ENCODE assay signal across 9 mouse cellular contexts in the genomic region with DNA sequence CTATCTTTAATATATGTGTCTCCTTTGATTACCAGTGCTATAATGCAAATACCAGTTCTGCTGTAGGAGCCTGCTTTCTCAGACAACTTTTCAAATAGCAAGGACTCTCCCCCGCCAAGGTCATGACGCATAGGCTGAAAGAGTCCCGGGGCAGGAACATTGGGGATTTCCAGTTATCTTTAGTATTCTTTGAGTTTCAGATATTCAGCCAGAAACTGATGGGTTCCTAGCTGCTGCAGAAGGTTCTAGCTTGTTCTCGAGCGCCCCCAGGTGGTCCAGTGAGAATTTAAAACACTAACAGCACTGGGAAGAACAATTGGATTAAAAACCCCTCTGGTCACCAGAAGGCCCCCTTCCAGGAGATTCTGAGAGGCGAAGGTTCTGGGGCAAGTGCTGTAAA. TPM values are rescaled to one million over a fixed set of nuclear protein-coding genes. Genes with fewer than 3 reads are reported as not detected.
DNase-seq lines count a peak whose midpoint lies in the region; ATAC-seq and TF ChIP-seq lines count a peak whose summit lies in the region.
"Had no signal": no experiment of that assay in that cellular context is flagged by ENCODE, and none has a peak within 500 bp of the region (broad histone marks: within the 10 kb centered on the region; RNA-seq: fewer than 3 reads in every experiment).

No protein-coding gene starts in this region.

- TF ChIP-seq POLR2A in kidney, adult 2 months (IDR thresholded peaks at IDR 0.05; ENCODE audit: low read depth, low read length), result no peak
- TF ChIP-seq POLR2A in MEL (IDR thresholded peaks at IDR 0.05; ENCODE audit: control insufficient read depth in 1 of 2, insufficient read depth in 1 of 2, low read depth in 1 of 2, low read length in 2 of 2, poor library complexity in 1 of 2), result no peak

- TF ChIP-seq CTCF in kidney, adult 2 months (conservative IDR thresholded peaks at IDR 0.05; ENCODE audit: insufficient read depth, insufficient read length, low read depth, low read length), result peak; percentile 60
- peak; percentile 62 to 80 (median 76) for TF ChIP-seq CTCF in MEL (IDR thresholded peaks at IDR 0.05 in 2 of 3, conservative IDR thresholded peaks at IDR 0.05 in 1 of 3; ENCODE audit: control insufficient read depth in 1 of 3, insufficient read depth in 1 of 3, low read depth in 2 of 3, low read length in 3 of 3, poor library complexity in 1 of 3, severe bottlenecking in 1 of 3)
- TF ChIP-seq CTCF in left cerebral cortex, adult 2 months (IDR thresholded peaks at IDR 0.05), result peak; percentile 77

- TF ChIP-seq EP300 in MEL (IDR thresholded peaks at IDR 0.05; ENCODE audit: low read depth in 1 of 2, low read length in 2 of 2), result no peak

- no peaks in the 10 kb centered on the region for H3K4me1 ChIP-seq in kidney, adult 2 months (ENCODE audit: control insufficient read depth, insufficient read depth, low read length)
- H3K4me1 ChIP-seq in MEL (ENCODE audit: control insufficient read depth in 1 of 2, insufficient read depth in 2 of 2, low read length in 2 of 2), result no peaks in the 10 kb centered on the region

- 30% methylated on average over 6 of the region's 6 CpGs for WGBS in kidney, adult 2 months

- intact Hi-C loops in left cerebral cortex, adult 2 months (cut with DNase I), result no loop called here

- H3K9me3 ChIP-seq in MEL (replicated peaks; ENCODE audit: insufficient read depth, low read length), result no peaks in the 10 kb centered on the region
- H3K9me3 ChIP-seq: megakaryocyte, embryonic 14.5 days had no signal

- peak; percentile 52 for DNase-seq in kidney, adult 2 months
- no peak for DNase-seq in kidney, adult 11 months
- DNase-seq in MEL (ENCODE audit: low read depth, low spot score), result peak; percentile 71
- peak; percentile 17 for DNase-seq in c-Kit-negative CD71-positive TER-119-positive erythroid progenitor cells, embryonic 14.5 days (ENCODE audit: low read depth, low spot score)
- DNase-seq in frontal cortex, postnatal 36 days (ENCODE audit: low spot score in 2 of 2), result peak; percentile 68 to 76
- peak; percentile 57 to 72 for DNase-seq in left cerebral cortex, adult 2 months (ENCODE audit: extremely low spot score in 1 of 2, low spot score in 2 of 2)
- peak; percentile 70 for DNase-seq in urinary bladder, postnatal 14 days (ENCODE audit: low spot score)

- H3K79me2 ChIP-seq in MEL (ENCODE audit: control insufficient read depth, insufficient read depth, low read length, poor library complexity), result no peaks in the 10 kb centered on the region

- H3K4me3 ChIP-seq in kidney, adult 2 months (ENCODE audit: insufficient read depth, low read depth, low read length), result no peak overlapping the region
- no peak overlapping the region for H3K4me3 ChIP-seq in MEL (ENCODE audit: control insufficient read depth in 1 of 2, insufficient read depth in 1 of 2, low read depth in 2 of 2, low read length in 2 of 2)
- no peak overlapping the region for H3K4me3 ChIP-seq in left cerebral cortex, adult 2 months
- H3K4me3 ChIP-seq: megakaryocyte, embryonic 14.5 days had no signal

- peaks cover 5% of the 10 kb centered on the region; the same call in 1 of the 2 replicates for H3K36me3 ChIP-seq in kidney, adult 2 months (ENCODE audit: control insufficient read depth, insufficient read depth, low read length)
- H3K36me3 ChIP-seq in MEL (ENCODE audit: control insufficient read depth in 1 of 2, insufficient read depth in 2 of 2, low read length in 2 of 2), result no peaks in the 10 kb centered on the region

- H3K27me3 ChIP-seq in kidney, adult 2 months (replicated peaks; ENCODE audit: control insufficient read depth, insufficient read depth, low read length), result no peaks in the 10 kb centered on the region
- peaks cover 0 to 2% of the 10 kb centered on the region in 2 experiments; a peak in 1 of 4 replicates for H3K27me3 ChIP-seq in MEL (ENCODE audit: control insufficient read depth in 1 of 2, insufficient read depth in 2 of 2, low read length in 2 of 2)
- H3K27me3 ChIP-seq: megakaryocyte, embryonic 14.5 days had no signal

- TF ChIP-seq RAD21 in MEL (IDR thresholded peaks at IDR 0.05; ENCODE audit: low read depth, low read length), result peak; percentile 76

- no peak overlapping the region for H3K27ac ChIP-seq in kidney, adult 2 months (ENCODE audit: insufficient read depth, low read depth, low read length)
- no peak overlapping the region for H3K27ac ChIP-seq in MEL (ENCODE audit: control insufficient read depth, low read depth, low read length)
- no peak overlapping the region for H3K27ac ChIP-seq in left cerebral cortex, adult 2 months

- peak; percentile 14; the same call in 1 of the 2 replicates for ATAC-seq in neutrophil, adult 5-6 weeks (ENCODE audit: extremely low read depth, insufficient number of reproducible peaks, low FRiP score, poor library complexity, severe bottlenecking)

- no peak overlapping the region for H3K9ac ChIP-seq in MEL (ENCODE audit: control insufficient read depth, low read depth, low read length, poor library complexity, severe bottlenecking)

TF ChIP-seq in MEL, 35 proteins besides CTCF, POLR2A, EP300 and RAD21:
- TF ChIP-seq SMC3 (IDR thresholded peaks at IDR 0.05; ENCODE audit: low read depth, low read length), result peak; percentile 68
- TF ChIP-seq SIN3A (IDR thresholded peaks at IDR 0.05; ENCODE audit: low read length), result no peak
- TF ChIP-seq ZC3H11A (IDR thresholded peaks at IDR 0.05; ENCODE audit: low read depth, low read length), result peak; percentile 53
TF ChIP-seq in MEL: peak in this region for 2.

RNA-seq across cellular contexts. Expression of a gene that starts 35.2 kb away (rescaled TPM):
- 12.0 and 16.7 TPM in 2 replicates for polyA plus RNA-seq in kidney, adult 2 months (2012; rRNA removed)
- total RNA-seq in MEL (2012; rRNA removed), result 12.2 and 18.2 TPM in 2 replicates
- polyA plus RNA-seq in MEL (2012; ENCODE audit: insufficient read depth in 1 of 2, insufficient read length in 2 of 2, low read depth in 1 of 2, low replicate concordance in 2 of 2, missing spikeins in 1 of 2), result 10 to 100 TPM in 1 of 2 experiments, not detected in 1; 56.1 TPM
- total RNA-seq in left cerebral cortex, adult 2 months (2021), result 10 to 100 TPM; 42.4 to 51.1 TPM
- 36.2 and 39.0 TPM in 2 replicates for total RNA-seq in neutrophil, adult 5-6 weeks (2017)
